Mouse (Mus musculus) brain, embryonic 14.5 days (tissue): ENCODE results near the gene Clnk.

Experiments used
- CTCF ChIP-seq: fragments of 200-500 bp; IDR thresholded peaks from 2 replicates; pipeline ENCODE4 v1.5.1; 2012; ENCODE audit warnings: inconsistent platforms, mild to moderate bottlenecking, moderate library complexity, borderline replicate concordance; ENCODE audit not compliant: insufficient read depth, insufficient read length; ENCODE audit errors: extremely low read depth
- POLR2A ChIP-seq: fragments of 200-500 bp; IDR thresholded peaks from 2 replicates; pipeline ENCODE4 v1.6.1; 2012; ENCODE audit warnings: mild to moderate bottlenecking, inconsistent platforms, borderline replicate concordance; ENCODE audit not compliant: poor library complexity, insufficient read depth, insufficient read length, severe bottlenecking; ENCODE audit errors: extremely low read depth

DNA sequence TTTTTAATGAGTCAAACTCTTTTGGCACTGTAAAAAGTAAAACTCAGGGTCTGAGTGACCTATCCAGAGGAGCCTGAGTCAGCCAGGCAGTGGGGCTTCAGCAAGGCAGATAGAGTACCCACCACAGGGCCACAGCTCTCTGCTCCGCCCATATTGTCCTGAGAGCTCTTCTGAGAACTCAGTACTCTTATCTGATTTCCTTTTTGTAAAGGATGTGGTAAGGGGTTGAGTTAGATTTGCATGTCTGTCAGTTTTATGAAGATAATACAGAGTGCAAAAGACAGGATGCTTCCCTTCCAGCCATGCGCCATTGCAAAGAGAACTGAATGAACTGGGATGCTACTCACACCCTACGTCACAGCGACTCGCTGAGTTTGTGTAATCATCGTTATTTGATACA, 12.0 kb downstream of the Clnk start:
- TF ChIP-seq POLR2A, result no peak
- TF ChIP-seq CTCF, result no peak
